Mouse (Mus musculus): ENCODE data around the gene Gbp2. TPM values are rescaled to one million over a fixed set of nuclear protein-coding genes. Genes with fewer than 3 reads are reported as not detected.
A peak's percentile ranks its signal among the peaks of the same experiment; 100 is the strongest.
"Not testable (repeated sequence)": the region's sequence is repeated elsewhere in the genome, so short reads cannot be mapped to it uniquely, and the experiment has no call there.

Gene Gbp2
- polyA plus RNA-seq, 1 experiment from 2014 or later = 2.5 TPM

- no peak for DNase-seq
- Histone ChIP-seq H3K36me3 (ENCODE audit: control insufficient read depth, insufficient read depth, low read length) (no peaks in the 10 kb centered on the region), H3K4me2 (ENCODE audit: low read length) (no peak overlapping the region), H3K9me3 (ENCODE audit: control insufficient read depth, low read length) (no peaks in the 10 kb centered on the region), H3K27me3 (ENCODE audit: control insufficient read depth, insufficient read depth, low read length) (no peaks in the 10 kb centered on the region), H3K4me3 (replicated peaks; ENCODE audit: low read depth, low read length) (no peak overlapping the region), H3K4me1 (ENCODE audit: control insufficient read depth, insufficient read depth, low read length) (no peaks in the 10 kb centered on the region), H3K9ac (replicated peaks; ENCODE audit: low read length) (no peak overlapping the region), H3K27ac (replicated peaks; ENCODE audit: low read depth, low read length) (no peak overlapping the region)
- WGBS = 91% methylated on average over 3 of the region's 3 CpGs
- ATAC-seq (ENCODE audit: low FRiP score, low TSS enrichment) = no peak
Observed at GRCm38 (mm10) chr3:142597923-142598322, 22.5 kb upstream of the Gbp2 start.

- no peak for ATAC-seq (ENCODE audit: low FRiP score, low TSS enrichment)
- Histone ChIP-seq H3K4me3 (replicated peaks; ENCODE audit: low read depth, low read length) (no peak overlapping the region), H3K4me1 (ENCODE audit: control insufficient read depth, insufficient read depth, low read length) (no peaks in the 10 kb centered on the region), H3K27ac (replicated peaks; ENCODE audit: low read depth, low read length) (no peak overlapping the region), H3K36me3 (ENCODE audit: control insufficient read depth, insufficient read depth, low read length) (no peaks in the 10 kb centered on the region), H3K4me2 (ENCODE audit: low read length) (no peak overlapping the region), H3K9me3 (ENCODE audit: control insufficient read depth, low read length) (no peaks in the 10 kb centered on the region), H3K27me3 (ENCODE audit: control insufficient read depth, insufficient read depth, low read length) (no peaks in the 10 kb centered on the region), H3K9ac (replicated peaks; ENCODE audit: low read length) (no peak overlapping the region)
- no peak for DNase-seq
Observed at GRCm38 (mm10) chr3:142601675-142602074, 18.7 kb upstream of the Gbp2 start.

- WGBS = 86% methylated on average over 3 of the region's 3 CpGs
- Histone ChIP-seq H3K36me3 (ENCODE audit: control insufficient read depth, insufficient read depth, low read length) (no peaks in the 10 kb centered on the region), H3K27ac (replicated peaks; ENCODE audit: low read depth, low read length) (no peak overlapping the region), H3K9ac (replicated peaks; ENCODE audit: low read length) (no peak overlapping the region), H3K4me1 (ENCODE audit: control insufficient read depth, insufficient read depth, low read length) (no peaks in the 10 kb centered on the region), H3K4me2 (ENCODE audit: low read length) (no peak overlapping the region), H3K27me3 (ENCODE audit: control insufficient read depth, insufficient read depth, low read length) (no peaks in the 10 kb centered on the region), H3K4me3 (replicated peaks; ENCODE audit: low read depth, low read length) (no peak overlapping the region), H3K9me3 (ENCODE audit: control insufficient read depth, low read length) (no peaks in the 10 kb centered on the region)
- DNase-seq (no peak), ATAC-seq (ENCODE audit: low FRiP score, low TSS enrichment) (no peak)
Observed at GRCm38 (mm10) chr3:142618658-142619057, 1.7 kb upstream of the Gbp2 start.

- Histone ChIP-seq H3K9me3 (ENCODE audit: control insufficient read depth, low read length) (no peaks in the 10 kb centered on the region), H3K4me2 (ENCODE audit: low read length) (no peak overlapping the region), H3K36me3 (ENCODE audit: control insufficient read depth, insufficient read depth, low read length) (no peaks in the 10 kb centered on the region), H3K9ac (replicated peaks; ENCODE audit: low read length) (no peak overlapping the region), H3K4me3 (replicated peaks; ENCODE audit: low read depth, low read length) (no peak overlapping the region), H3K27ac (replicated peaks; ENCODE audit: low read depth, low read length) (no peak overlapping the region), H3K4me1 (ENCODE audit: control insufficient read depth, insufficient read depth, low read length) (no peaks in the 10 kb centered on the region), H3K27me3 (ENCODE audit: control insufficient read depth, insufficient read depth, low read length) (no peaks in the 10 kb centered on the region)
- no peak for DNase-seq
- 6% methylated on average over 1 of the region's 1 CpGs for WGBS
- no peak for ATAC-seq (ENCODE audit: low FRiP score, low TSS enrichment)
Observed at GRCm38 (mm10) chr3:142619606-142620005, 796 bp upstream of the Gbp2 start.

GRCm38 (mm10) chr3:142620956-142621562 lies 657 bp downstream of the Gbp2 start:
- whole genome bisulfite sequencing = 59% methylated on average over 3 of the region's 3 CpGs
- no peak overlapping the region for H3K4me2 ChIP-seq (ENCODE audit: low read length)
- no peak overlapping the region for H3K4me3 ChIP-seq (replicated peaks; ENCODE audit: low read depth, low read length)

GRCm38 (mm10) chr3:142630385-142630784 lies 10.0 kb downstream of the Gbp2 start:
- Histone ChIP-seq H3K27me3 (ENCODE audit: control insufficient read depth, insufficient read depth, low read length) (no peaks in the 10 kb centered on the region), H3K27ac (replicated peaks; ENCODE audit: low read depth, low read length) (no peak overlapping the region), H3K4me2 (ENCODE audit: low read length) (no peak overlapping the region), H3K4me1 (ENCODE audit: control insufficient read depth, insufficient read depth, low read length) (no peaks in the 10 kb centered on the region), H3K9me3 (ENCODE audit: control insufficient read depth, low read length) (no peaks in the 10 kb centered on the region), H3K9ac (replicated peaks; ENCODE audit: low read length) (no peak overlapping the region), H3K4me3 (replicated peaks; ENCODE audit: low read depth, low read length) (no peak overlapping the region), H3K36me3 (ENCODE audit: control insufficient read depth, insufficient read depth, low read length) (no peaks in the 10 kb centered on the region)
- no peak for ATAC-seq (ENCODE audit: low FRiP score, low TSS enrichment)
- DNase-seq = no peak
- 93% methylated on average over 8 of the region's 8 CpGs for WGBS

More at GRCm38 (mm10) chr3:142620956-142621562, 657 bp downstream of the Gbp2 start:
- Histone ChIP-seq H3K27me3 (ENCODE audit: control insufficient read depth, insufficient read depth, low read length) (no peaks in the 10 kb centered on the region), H3K4me1 (ENCODE audit: control insufficient read depth, insufficient read depth, low read length) (no peaks in the 10 kb centered on the region), H3K9me3 (ENCODE audit: control insufficient read depth, low read length) (no peaks in the 10 kb centered on the region), H3K36me3 (ENCODE audit: control insufficient read depth, insufficient read depth, low read length) (no peaks in the 10 kb centered on the region), H3K9ac (replicated peaks; ENCODE audit: low read length) (no peak overlapping the region), H3K27ac (replicated peaks; ENCODE audit: low read depth, low read length) (no peak overlapping the region)
- ATAC-seq (ENCODE audit: low FRiP score, low TSS enrichment) (no peak), DNase-seq (peak; percentile 8)

GRCm38 (mm10) chr3:142640201-142640600 lies 19.8 kb downstream of the Gbp2 start:
- H3K4me2 ChIP-seq (ENCODE audit: low read length) = peak overlapping the region; percentile 23; the same call in 1 of the 2 replicates
- no peaks in the 10 kb centered on the region for H3K27me3 ChIP-seq (ENCODE audit: control insufficient read depth, insufficient read depth, low read length)
- no peaks in the 10 kb centered on the region for H3K36me3 ChIP-seq (ENCODE audit: control insufficient read depth, insufficient read depth, low read length)
- WGBS = 6% methylated on average over 9 of the region's 9 CpGs
- H3K9ac ChIP-seq (replicated peaks; ENCODE audit: low read length) = no peak overlapping the region
- H3K4me1 ChIP-seq (ENCODE audit: control insufficient read depth, insufficient read depth, low read length) = no peaks in the 10 kb centered on the region
- H3K27ac ChIP-seq (replicated peaks; ENCODE audit: low read depth, low read length) = no peak overlapping the region
- DNase-seq (peak; percentile 78), ATAC-seq (ENCODE audit: low FRiP score, low TSS enrichment) (0 out of 2 replicates have a peak, but pooled peaks have one; percentile 40)
- H3K9me3 ChIP-seq (ENCODE audit: control insufficient read depth, low read length) = no peaks in the 10 kb centered on the region
- H3K4me3 ChIP-seq (replicated peaks; ENCODE audit: low read depth, low read length) = no peak overlapping the region

GRCm38 (mm10) chr3:142645949-142646348 lies 25.5 kb downstream of the Gbp2 start:
- 21% methylated on average over 2 of the region's 2 CpGs for WGBS
- not testable (repeated sequence) for H3K4me2 ChIP-seq (ENCODE audit: low read length); ATAC-seq (ENCODE audit: low FRiP score, low TSS enrichment); H3K27me3 ChIP-seq (ENCODE audit: control insufficient read depth, insufficient read depth, low read length); H3K4me3 ChIP-seq (replicated peaks; ENCODE audit: low read depth, low read length); H3K36me3 ChIP-seq (ENCODE audit: control insufficient read depth, insufficient read depth, low read length); H3K9ac ChIP-seq (replicated peaks; ENCODE audit: low read length); H3K4me1 ChIP-seq (ENCODE audit: control insufficient read depth, insufficient read depth, low read length); H3K27ac ChIP-seq (replicated peaks; ENCODE audit: low read depth, low read length); H3K9me3 ChIP-seq (ENCODE audit: control insufficient read depth, low read length)
- peak; percentile 86 for DNase-seq

- not testable (repeated sequence) for H3K27me3 ChIP-seq (ENCODE audit: control insufficient read depth, insufficient read depth, low read length); H3K9me3 ChIP-seq (ENCODE audit: control insufficient read depth, low read length); DNase-seq; H3K27ac ChIP-seq (replicated peaks; ENCODE audit: low read depth, low read length); H3K4me3 ChIP-seq (replicated peaks; ENCODE audit: low read depth, low read length); H3K36me3 ChIP-seq (ENCODE audit: control insufficient read depth, insufficient read depth, low read length); ATAC-seq (ENCODE audit: low FRiP score, low TSS enrichment); H3K4me2 ChIP-seq (ENCODE audit: low read length); H3K4me1 ChIP-seq (ENCODE audit: control insufficient read depth, insufficient read depth, low read length); H3K9ac ChIP-seq (replicated peaks; ENCODE audit: low read length)
- WGBS = 78% methylated on average over 7 of the region's 7 CpGs
Observed at GRCm38 (mm10) chr3:142647836-142648235, 27.4 kb downstream of the Gbp2 start.

Data from midbrain, embryonic 14.5 days (tissue).